Mouse (Mus musculus): ENCODE measurements around the gene Dthd1. TPM values are rescaled to one million over a fixed set of nuclear protein-coding genes. Genes with fewer than 3 reads are reported as not detected.

The Dthd1 gene
- polyA plus RNA-seq, 1 experiment from 2014 or later = not detected

- H3K4me2 ChIP-seq = no peak overlapping the region
- ATAC-seq (ENCODE audit: low FRiP score) = no peak
Observed at GRCm38 (mm10) chr5:62790921-62791564, 22.6 kb upstream of the Dthd1 start.

GRCm38 (mm10) chr5:62792776-62793175 lies 20.8 kb upstream of the Dthd1 start:
- Histone ChIP-seq H3K27me3 (ENCODE audit: control insufficient read depth, insufficient read depth, low read length) (no peaks in the 10 kb centered on the region), H3K36me3 (ENCODE audit: control insufficient read depth, insufficient read depth, low read length) (no peaks in the 10 kb centered on the region), H3K9me3 (ENCODE audit: control insufficient read depth, low read length) (no peaks in the 10 kb centered on the region), H3K27ac (ENCODE audit: low read depth, low read length) (no peak overlapping the region), H3K4me2 (no peak overlapping the region), H3K9ac (ENCODE audit: low read length) (no peak overlapping the region), H3K4me3 (ENCODE audit: low read depth, low read length) (no peak overlapping the region), H3K4me1 (ENCODE audit: control insufficient read depth, insufficient read depth, low read length) (no peaks in the 10 kb centered on the region)
- 87% methylated on average over 1 of the region's 1 CpGs for WGBS
- no peak for DNase-seq (ENCODE audit: low spot score, missing footprints)
- ATAC-seq (ENCODE audit: low FRiP score) = no peak

More at GRCm38 (mm10) chr5:62790921-62791564, 22.6 kb upstream of the Dthd1 start:
- no peaks in the 10 kb centered on the region for H3K4me1 ChIP-seq (ENCODE audit: control insufficient read depth, insufficient read depth, low read length)
- H3K9ac ChIP-seq (ENCODE audit: low read length) = no peak overlapping the region
- no peak for DNase-seq (ENCODE audit: low spot score, missing footprints)
- 91% methylated on average over 5 of the region's 5 CpGs for WGBS
- no peak overlapping the region for H3K4me3 ChIP-seq (ENCODE audit: low read depth, low read length)
- no peaks in the 10 kb centered on the region for H3K36me3 ChIP-seq (ENCODE audit: control insufficient read depth, insufficient read depth, low read length)
- no peaks in the 10 kb centered on the region for H3K27me3 ChIP-seq (ENCODE audit: control insufficient read depth, insufficient read depth, low read length)
- no peak overlapping the region for H3K27ac ChIP-seq (ENCODE audit: low read depth, low read length)
- no peaks in the 10 kb centered on the region for H3K9me3 ChIP-seq (ENCODE audit: control insufficient read depth, low read length)

- DNase-seq (ENCODE audit: low spot score, missing footprints) (no peak), ATAC-seq (ENCODE audit: low FRiP score) (peak; percentile 24)
- Histone ChIP-seq H3K36me3 (ENCODE audit: control insufficient read depth, insufficient read depth, low read length) (no peaks in the 10 kb centered on the region), H3K9ac (ENCODE audit: low read length) (no peak overlapping the region), H3K27me3 (ENCODE audit: control insufficient read depth, insufficient read depth, low read length) (no peaks in the 10 kb centered on the region), H3K4me2 (no peak overlapping the region), H3K4me1 (ENCODE audit: control insufficient read depth, insufficient read depth, low read length) (no peaks in the 10 kb centered on the region), H3K27ac (ENCODE audit: low read depth, low read length) (no peak overlapping the region), H3K4me3 (ENCODE audit: low read depth, low read length) (no peak overlapping the region), H3K9me3 (ENCODE audit: control insufficient read depth, low read length) (no peaks in the 10 kb centered on the region)
- WGBS = 66% methylated on average over 1 of the region's 1 CpGs
Observed at GRCm38 (mm10) chr5:62814072-62814414, 420 bp downstream of the Dthd1 start.

GRCm38 (mm10) chr5:62815741-62816140 lies 2.1 kb downstream of the Dthd1 start:
- Histone ChIP-seq H3K4me3 (ENCODE audit: low read depth, low read length) (no peak overlapping the region), H3K9ac (ENCODE audit: low read length) (no peak overlapping the region), H3K27ac (ENCODE audit: low read depth, low read length) (no peak overlapping the region), H3K27me3 (ENCODE audit: control insufficient read depth, insufficient read depth, low read length) (no peaks in the 10 kb centered on the region), H3K36me3 (ENCODE audit: control insufficient read depth, insufficient read depth, low read length) (no peaks in the 10 kb centered on the region), H3K9me3 (ENCODE audit: control insufficient read depth, low read length) (no peaks in the 10 kb centered on the region), H3K4me1 (ENCODE audit: control insufficient read depth, insufficient read depth, low read length) (no peaks in the 10 kb centered on the region), H3K4me2 (no peak overlapping the region)
- ATAC-seq (ENCODE audit: low FRiP score) (no peak), DNase-seq (ENCODE audit: low spot score, missing footprints) (no peak)
- WGBS = 83% methylated on average over 1 of the region's 1 CpGs

- WGBS = 84% methylated on average over 2 of the region's 2 CpGs
- ATAC-seq (ENCODE audit: low FRiP score) = no peak
- Histone ChIP-seq H3K4me1 (ENCODE audit: control insufficient read depth, insufficient read depth, low read length) (no peaks in the 10 kb centered on the region), H3K36me3 (ENCODE audit: control insufficient read depth, insufficient read depth, low read length) (no peaks in the 10 kb centered on the region), H3K4me2 (no peak overlapping the region), H3K27ac (ENCODE audit: low read depth, low read length) (no peak overlapping the region), H3K9me3 (ENCODE audit: control insufficient read depth, low read length) (no peaks in the 10 kb centered on the region), H3K27me3 (ENCODE audit: control insufficient read depth, insufficient read depth, low read length) (no peaks in the 10 kb centered on the region), H3K9ac (ENCODE audit: low read length) (no peak overlapping the region), H3K4me3 (ENCODE audit: low read depth, low read length) (no peak overlapping the region)
- no peak for DNase-seq (ENCODE audit: low spot score, missing footprints)
Observed at GRCm38 (mm10) chr5:62819567-62819966, 5.9 kb downstream of the Dthd1 start.

GRCm38 (mm10) chr5:62820363-62821271 lies 7.0 kb downstream of the Dthd1 start:
- WGBS = 79% methylated on average over 8 of the region's 8 CpGs
- no peaks in the 10 kb centered on the region for H3K9me3 ChIP-seq (ENCODE audit: control insufficient read depth, low read length)

GRCm38 (mm10) chr5:62842955-62843730 lies 29.5 kb downstream of the Dthd1 start:
- no peak overlapping the region for H3K27ac ChIP-seq (ENCODE audit: low read depth, low read length)
- no peak overlapping the region for H3K4me3 ChIP-seq (ENCODE audit: low read depth, low read length)
- DNase-seq (ENCODE audit: low spot score, missing footprints) = no peak
- 86% methylated on average over 3 of the region's 3 CpGs for WGBS
- H3K4me2 ChIP-seq = no peak overlapping the region
- H3K4me1 ChIP-seq (ENCODE audit: control insufficient read depth, insufficient read depth, low read length) = no peaks in the 10 kb centered on the region
- no peak overlapping the region for H3K9ac ChIP-seq (ENCODE audit: low read length)
- H3K36me3 ChIP-seq (ENCODE audit: control insufficient read depth, insufficient read depth, low read length) = no peaks in the 10 kb centered on the region
- no peak for ATAC-seq (ENCODE audit: low FRiP score)
- no peaks in the 10 kb centered on the region for H3K27me3 ChIP-seq (ENCODE audit: control insufficient read depth, insufficient read depth, low read length)
- H3K9me3 ChIP-seq (ENCODE audit: control insufficient read depth, low read length) = no peaks in the 10 kb centered on the region

More at GRCm38 (mm10) chr5:62820363-62821271, 7.0 kb downstream of the Dthd1 start:
- no peak overlapping the region for H3K27ac ChIP-seq (ENCODE audit: low read depth, low read length)
- no peaks in the 10 kb centered on the region for H3K36me3 ChIP-seq (ENCODE audit: control insufficient read depth, insufficient read depth, low read length)
- H3K4me1 ChIP-seq (ENCODE audit: control insufficient read depth, insufficient read depth, low read length) = no peaks in the 10 kb centered on the region
- H3K4me2 ChIP-seq = no peak overlapping the region
- H3K9ac ChIP-seq (ENCODE audit: low read length) = no peak overlapping the region
- ATAC-seq (ENCODE audit: low FRiP score) (no peak), DNase-seq (ENCODE audit: low spot score, missing footprints) (no peak)
- H3K4me3 ChIP-seq (ENCODE audit: low read depth, low read length) = no peak overlapping the region
- H3K27me3 ChIP-seq (ENCODE audit: control insufficient read depth, insufficient read depth, low read length) = no peaks in the 10 kb centered on the region

GRCm38 (mm10) chr5:62846571-62847131 lies 33.0 kb downstream of the Dthd1 start:
- DNase-seq (ENCODE audit: low spot score, missing footprints) (no peak), ATAC-seq (ENCODE audit: low FRiP score) (no peak)
- Histone ChIP-seq H3K4me2 (no peak overlapping the region), H3K4me3 (ENCODE audit: low read depth, low read length) (no peak overlapping the region), H3K27me3 (ENCODE audit: control insufficient read depth, insufficient read depth, low read length) (no peaks in the 10 kb centered on the region), H3K27ac (ENCODE audit: low read depth, low read length) (no peak overlapping the region), H3K9ac (ENCODE audit: low read length) (no peak overlapping the region), H3K4me1 (ENCODE audit: control insufficient read depth, insufficient read depth, low read length) (no peaks in the 10 kb centered on the region), H3K36me3 (ENCODE audit: control insufficient read depth, insufficient read depth, low read length) (no peaks in the 10 kb centered on the region), H3K9me3 (ENCODE audit: control insufficient read depth, low read length) (no peaks in the 10 kb centered on the region)
- 84% methylated on average over 6 of the region's 6 CpGs for WGBS

All from midbrain, embryonic 11.5 days (tissue).